Mouse (Mus musculus) testis, adult 2 months (tissue): ENCODE data around the gene Acads.
"Not testable (repeated sequence)": the region's sequence is repeated elsewhere in the genome, so short reads cannot be mapped to it uniquely, and the experiment has no call there.

Source experiments
- CTCF ChIP-seq: fragments of 200-500 bp; IDR thresholded peaks from 2 replicates; pipeline ENCODE4 v1.5.1; 2012; ENCODE audit warnings: low read depth, mild to moderate bottlenecking, inconsistent platforms, low read length, moderate library complexity; ENCODE audit not compliant: control insufficient read depth, insufficient read depth, insufficient replicate concordance
- POLR2A ChIP-seq: fragments of 200-500 bp; IDR thresholded peaks from 2 replicates; pipeline ENCODE4 v1.6.1; 2012; ENCODE audit warnings: low read depth, mild to moderate bottlenecking, inconsistent platforms, low read length, moderate library complexity; ENCODE audit not compliant: control insufficient read depth

GRCm38 (mm10) chr5:115148872-115149271 is 29.7 kb upstream of the Acads start:
- TF ChIP-seq POLR2A, CTCF: not testable (repeated sequence)
